Mouse (Mus musculus) myocyte (in vitro differentiated cells): ENCODE measurements at regions not wholly inside any gene's neighbourhood (a gene's known extent, or its start where the extent isn't known, plus 50 kb on each side); places are given as distances from the start of the nearest gene placed in this dataset.

Experiments
- H3K27me3 ChIP-seq: one replicate; pipeline ENCODE4 v1.6.1; 2011; ENCODE audit not compliant: control insufficient read depth, insufficient read depth, insufficient read length
- H3K36me3 ChIP-seq: one replicate; pipeline ENCODE4 v1.6.1; 2011; ENCODE audit not compliant: control insufficient read depth, insufficient read depth
- H3K4me2 ChIP-seq: one replicate; pipeline ENCODE4 v1.6.1; 2011; ENCODE audit warnings: low read depth, control low read depth
- H3K4me3 ChIP-seq: one replicate; pipeline ENCODE4 v1.5.1; 2011; ENCODE audit warnings: mild to moderate bottlenecking, control low read depth, moderate library complexity
- H3K79me2 ChIP-seq: one replicate; pipeline ENCODE4 v1.6.1; 2011; ENCODE audit not compliant: control insufficient read depth, insufficient read depth
- H3ac ChIP-seq: one replicate; pipeline ENCODE4 v1.6.1; 2011; ENCODE audit not compliant: control insufficient read depth, insufficient read length
- CEBPB ChIP-seq: IDR thresholded peaks from 2 replicates; pipeline ENCODE4 v1.6.1; 2011; ENCODE audit warnings: mild to moderate bottlenecking, moderate library complexity; ENCODE audit not compliant: poor library complexity, insufficient read depth, severe bottlenecking
- E2F4 ChIP-seq: IDR thresholded peaks from one replicate; pipeline ENCODE4 v1.6.1; 2011; ENCODE audit warnings: mild to moderate bottlenecking, control low read depth, moderate library complexity; ENCODE audit not compliant: insufficient read depth
- MAX ChIP-seq: IDR thresholded peaks from one replicate; pipeline ENCODE4 v1.6.1; 2011; ENCODE audit warnings: low read depth, mild to moderate bottlenecking, control low read depth
- MYOD1 ChIP-seq, 3 experiments: IDR thresholded peaks; one replicate each; pipeline ENCODE4 v1.6.1; 2011; ENCODE audit warnings: control low read depth in 2 of 3, low read depth in 2 of 3, mild to moderate bottlenecking in 2 of 3, moderate library complexity in 1 of 3; ENCODE audit not compliant: insufficient read length in 2 of 3, control insufficient read depth in 1 of 3
- MYOG ChIP-seq, 3 experiments: IDR thresholded peaks; one replicate each; pipeline ENCODE4 v1.6.1; 2011; ENCODE audit warnings: control low read depth in 2 of 3, low read depth in 2 of 3, mild to moderate bottlenecking in 2 of 3; ENCODE audit not compliant: insufficient read length in 2 of 3, control insufficient read depth in 1 of 3, insufficient read depth in 1 of 3
- POLR2A ChIP-seq: IDR thresholded peaks from one replicate; pipeline ENCODE4 v1.6.1; 2011; ENCODE audit warnings: low read depth, mild to moderate bottlenecking, control low read depth, moderate library complexity; ENCODE audit not compliant: insufficient read length
- POLR2AphosphoS2 ChIP-seq: IDR thresholded peaks from one replicate; pipeline ENCODE4 v1.6.1; 2011; ENCODE audit warnings: low read depth, control low read depth; ENCODE audit not compliant: insufficient read length
- REST ChIP-seq: IDR thresholded peaks from one replicate; pipeline ENCODE4 v1.6.1; 2011; ENCODE audit warnings: mild to moderate bottlenecking, control low read depth, moderate library complexity; ENCODE audit not compliant: insufficient read depth, insufficient read length
- SRF ChIP-seq: IDR thresholded peaks from one replicate; pipeline ENCODE4 v1.6.1; 2011; ENCODE audit warnings: low read depth; ENCODE audit not compliant: control insufficient read depth, insufficient read length
- TCF12 ChIP-seq: IDR thresholded peaks from one replicate; pipeline ENCODE4 v1.6.1; 2011; ENCODE audit warnings: mild to moderate bottlenecking, control low read depth; ENCODE audit not compliant: poor library complexity, insufficient read depth, severe bottlenecking
- TCF3 ChIP-seq: IDR thresholded peaks from one replicate; pipeline ENCODE4 v1.6.1; 2011; ENCODE audit warnings: low read depth, control low read depth; ENCODE audit not compliant: insufficient read length
- USF1 ChIP-seq: IDR thresholded peaks from one replicate; pipeline ENCODE4 v1.6.1; 2011; ENCODE audit warnings: low read depth, mild to moderate bottlenecking, control low read depth, moderate library complexity

DNA sequence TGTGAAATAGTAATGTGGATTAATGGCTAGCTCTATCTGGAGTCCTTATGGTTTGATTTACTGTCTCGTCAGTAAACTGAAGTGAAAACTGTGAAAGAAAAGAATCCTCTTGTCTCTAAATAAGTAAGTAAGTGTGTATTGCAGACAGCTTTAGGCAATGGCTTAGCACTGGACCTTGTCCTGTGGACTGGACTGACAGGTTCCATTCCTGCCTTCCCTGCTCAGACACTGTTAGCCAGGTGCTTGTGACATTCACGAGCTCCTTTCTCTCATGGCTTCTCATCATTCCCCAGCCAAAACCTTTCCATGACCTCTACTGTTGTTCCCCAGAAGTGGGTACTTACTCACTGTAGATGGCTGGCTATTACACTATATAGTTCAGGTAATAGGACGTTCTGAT, 221.8 kb upstream of the Btg1 start:
- Histone ChIP-seq H3ac (no peak overlapping the region), H3K27me3 (no peaks in the 10 kb centered on the region), H3K4me3 (no peak overlapping the region), H3K4me2 (no peak overlapping the region), H3K36me3 (no peaks in the 10 kb centered on the region), H3K79me2 (no peaks in the 10 kb centered on the region)
- TF ChIP-seq TCF12 (no peak), REST (no peak), USF1 (no peak), MAX (no peak), SRF (no peak), MYOG (IDR thresholded peaks at IDR 0.05; ENCODE audit: control insufficient read depth in 1 of 3, insufficient read depth in 1 of 3, insufficient read length in 2 of 3, low read depth in 2 of 3) (no peak), E2F4 (no peak), POLR2A (no peak), TCF3 (no peak), MYOD1 (IDR thresholded peaks at IDR 0.05; ENCODE audit: control insufficient read depth in 1 of 3, insufficient read length in 2 of 3, low read depth in 2 of 3) (no peak), CEBPB (no peak)

DNA sequence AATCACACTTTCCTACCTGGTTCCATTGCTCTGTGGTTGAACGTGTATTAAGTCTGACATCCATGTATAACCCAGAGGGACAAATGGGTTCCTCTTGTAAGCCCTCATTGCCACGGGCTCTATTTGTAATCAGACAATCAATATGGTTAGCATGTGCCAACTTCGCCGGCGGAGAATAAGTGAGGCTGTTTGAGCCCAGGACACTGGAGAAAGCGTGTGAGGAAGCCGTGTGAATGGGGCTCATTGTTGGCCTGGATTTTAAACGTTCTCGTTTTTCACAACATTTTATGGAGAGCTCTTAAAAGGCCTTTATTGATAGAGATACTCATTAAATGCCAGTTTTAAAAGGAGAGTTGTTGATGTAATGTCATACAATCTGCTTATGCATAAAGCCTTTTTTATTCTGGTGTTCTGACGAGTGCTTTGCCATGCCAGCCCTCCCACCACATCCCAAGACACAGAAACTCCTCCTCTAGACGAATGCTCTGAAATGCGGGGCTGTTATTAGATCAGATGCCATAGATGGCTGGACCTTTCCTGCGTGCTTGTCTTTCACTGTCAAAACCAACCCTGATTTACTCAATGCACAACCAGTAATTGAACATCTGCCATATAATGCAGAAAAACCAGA, 218.8 kb upstream of the Btg1 start:
- Histone ChIP-seq H3K4me2 (no peak overlapping the region), H3K79me2 (no peaks in the 10 kb centered on the region), H3K27me3 (no peaks in the 10 kb centered on the region), H3ac (no peak overlapping the region), H3K4me3 (no peak overlapping the region), H3K36me3 (no peaks in the 10 kb centered on the region)
- TF ChIP-seq MYOD1 (IDR thresholded peaks at IDR 0.05; ENCODE audit: control insufficient read depth in 1 of 3, insufficient read length in 2 of 3, low read depth in 2 of 3) = no peak

DNA sequence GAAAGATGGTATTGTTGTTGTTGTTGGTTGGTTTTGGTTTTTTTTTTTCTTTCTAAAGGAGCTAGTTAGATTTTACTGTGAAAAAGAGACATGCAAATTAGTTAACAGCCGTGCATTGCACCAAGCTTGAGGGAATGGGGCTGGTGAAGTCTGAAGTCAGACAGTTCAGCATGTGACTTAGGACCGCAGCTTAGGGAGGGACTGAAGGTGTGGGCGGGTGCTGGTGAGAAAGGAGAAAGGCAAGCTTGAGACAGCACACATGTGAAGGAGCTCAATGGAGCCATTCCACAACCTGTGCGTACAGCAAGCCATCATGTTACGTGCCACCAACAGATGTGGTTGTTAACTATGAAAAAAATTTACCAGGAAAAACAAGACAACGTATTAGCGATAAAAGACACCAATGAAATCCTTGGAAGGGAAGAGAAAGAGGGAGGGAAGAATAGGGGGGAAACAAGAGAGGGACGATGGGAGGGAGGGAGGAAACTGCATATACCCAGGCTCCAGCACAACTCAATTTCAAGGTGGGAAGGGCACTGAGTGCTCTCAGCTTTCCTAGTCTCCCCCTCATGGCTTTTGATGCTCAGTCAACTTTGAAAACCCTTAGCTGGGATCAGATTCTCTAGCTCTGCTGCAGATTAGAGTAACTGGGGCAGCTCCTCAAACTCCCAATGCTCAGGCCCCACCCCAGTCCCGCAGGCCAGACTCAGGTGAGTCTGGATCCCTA, 218.1 kb upstream of the Btg1 start:
- no peaks in the 10 kb centered on the region for H3K36me3 ChIP-seq
- no peak overlapping the region for H3K4me2 ChIP-seq
- H3K79me2 ChIP-seq = no peaks in the 10 kb centered on the region
- no peak overlapping the region for H3K4me3 ChIP-seq
- no peaks in the 10 kb centered on the region for H3K27me3 ChIP-seq
- TF ChIP-seq CEBPB = no peak
- TF ChIP-seq POLR2A = no peak
- TF ChIP-seq USF1 = peak; percentile 35
- TF ChIP-seq REST = no peak
- no peak overlapping the region for H3ac ChIP-seq

DNA sequence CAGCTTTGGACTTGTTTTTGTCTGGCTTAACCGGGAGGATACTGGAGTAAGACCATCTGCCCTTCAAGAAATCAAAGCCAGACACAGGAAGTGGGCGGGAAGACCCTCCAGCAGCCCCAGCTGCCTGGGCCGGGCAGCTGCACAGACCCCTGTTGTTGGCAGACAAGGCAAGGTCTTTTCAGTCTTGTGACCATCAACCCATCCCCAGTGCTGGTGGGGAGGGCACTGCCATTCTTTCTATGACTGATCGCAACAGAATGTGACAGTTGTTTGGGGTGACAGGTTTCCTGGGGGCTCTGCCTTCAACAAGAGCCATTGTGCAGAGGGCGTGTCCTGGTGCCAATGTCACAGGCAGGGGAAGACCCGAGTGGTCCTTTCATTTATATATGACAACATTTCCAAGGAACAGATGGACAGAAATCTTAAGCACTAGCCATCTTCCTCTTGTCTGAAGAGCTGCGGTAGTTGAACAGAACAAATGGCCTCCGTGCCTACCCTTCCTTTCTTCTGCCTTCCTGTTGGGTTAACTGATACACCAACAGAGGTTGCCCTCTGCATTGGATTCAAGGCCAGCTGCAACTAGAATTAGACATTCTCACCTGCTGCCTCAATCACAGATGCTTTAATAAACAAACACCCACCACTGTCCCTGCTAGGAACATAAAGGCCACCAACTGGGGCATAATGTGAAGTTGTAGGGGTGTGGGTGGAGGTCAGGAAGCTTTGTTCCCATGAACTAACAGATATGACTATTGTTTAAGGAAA, 217.0 kb upstream of the Btg1 start:
- H3K79me2 ChIP-seq = no peaks in the 10 kb centered on the region

DNA sequence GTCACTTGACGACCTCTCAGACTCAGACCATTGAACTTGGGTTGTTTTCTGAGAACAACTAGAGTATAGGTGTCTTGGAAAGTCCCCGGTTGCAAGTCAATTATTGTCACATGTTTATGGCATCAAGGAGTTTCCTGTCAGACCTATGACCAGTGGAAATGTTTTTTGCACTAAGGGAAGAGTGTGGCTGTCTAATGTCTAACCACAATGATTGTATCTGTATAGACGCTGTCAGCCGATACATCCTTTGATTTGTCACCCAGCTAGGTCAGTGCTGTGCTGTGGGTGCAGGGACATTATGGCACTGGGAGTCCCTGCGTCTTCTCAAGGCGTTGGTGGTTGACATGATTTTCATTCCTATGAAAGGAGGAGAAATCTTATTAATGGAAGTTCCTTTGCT, 216.0 kb upstream of the Btg1 start:
- Histone ChIP-seq H3K36me3 (no peaks in the 10 kb centered on the region), H3K79me2 (no peaks in the 10 kb centered on the region), H3ac (no peak overlapping the region), H3K4me2 (no peak overlapping the region), H3K27me3 (no peaks in the 10 kb centered on the region), H3K4me3 (no peak overlapping the region)
- TF ChIP-seq POLR2AphosphoS2 (no peak), TCF3 (no peak), SRF (no peak), MYOD1 (IDR thresholded peaks at IDR 0.05; ENCODE audit: control insufficient read depth in 1 of 3, insufficient read length in 2 of 3, low read depth in 2 of 3) (no peak), TCF12 (no peak), MAX (no peak), E2F4 (no peak)

More for the DNA sequence above, 217.0 kb upstream of the Btg1 start:
- Histone ChIP-seq H3K4me3 (no peak overlapping the region), H3K4me2 (no peak overlapping the region), H3K36me3 (no peaks in the 10 kb centered on the region), H3ac (no peak overlapping the region), H3K27me3 (no peaks in the 10 kb centered on the region)
- TF ChIP-seq TCF3 (peak; percentile 76), TCF12 (peak; percentile 83), MAX (no peak), MYOD1 (IDR thresholded peaks at IDR 0.05; ENCODE audit: control insufficient read depth in 1 of 3, insufficient read length in 2 of 3, low read depth in 2 of 3) (peak in 2 of 3 experiments; percentile 90 to 94), E2F4 (no peak), MYOG (IDR thresholded peaks at IDR 0.05; ENCODE audit: control insufficient read depth in 1 of 3, insufficient read depth in 1 of 3, insufficient read length in 2 of 3, low read depth in 2 of 3) (peak in 2 of 3 experiments; percentile 91 to 98)
